Mouse (Mus musculus) erythroblast, embryonic 14.5 days (primary cell): ENCODE measurements around the gene Rbpms2.

Source experiments
- GATA1 ChIP-seq: IDR thresholded peaks from 2 replicates; pipeline ENCODE4 v1.6.1; 2012; ENCODE audit warnings: low read length, inconsistent platforms, mixed read lengths
- TAL1 ChIP-seq: IDR thresholded peaks from 3 replicates; pipeline ENCODE4 v1.6.1; 2012; ENCODE audit warnings: low read length, inconsistent platforms, mixed read lengths

GRCm38 (mm10) chr9:65661493-65661892 is 32.0 kb downstream of the Rbpms2 start:
- TF ChIP-seq GATA1 (no peak), TAL1 (no peak)
